16 mouse cellular contexts compared by ENCODE assay signal in genomic region chr5:53463098-53464018, GRCm38 (mm10). TPM values are rescaled to one million over a fixed set of nuclear protein-coding genes. Genes with fewer than 3 reads are reported as not detected.
DNase-seq lines count a peak whose midpoint lies in the region; ATAC-seq lines count a peak whose summit lies in the region.
"Had no signal": no experiment of that assay in that cellular context is flagged by ENCODE, and none has a peak within 500 bp of the region (broad histone marks: within the 10 kb centered on the region; RNA-seq: fewer than 3 reads in every experiment).

No protein-coding gene starts in this region.

- WGBS in lung, embryonic 15.5 days = 69% methylated on average over 11 of the region's 11 CpGs
- WGBS in stomach, embryonic 15.5 days = 63% methylated on average over 11 of the region's 11 CpGs
- 84% methylated on average over 11 of the region's 11 CpGs for WGBS in hindbrain, embryonic 14.5 days

- peak; percentile 28 for DNase-seq in kidney, postnatal 10 days
- DNase-seq in kidney, adult 18-20 months = no peak
- peak; percentile 83 for DNase-seq in gonadal fat pad, adult 2 months (ENCODE audit: low read depth)
- no peak for DNase-seq in hindbrain, embryonic 14.5 days (ENCODE audit: low spot score)
- DNase-seq in frontal cortex, postnatal 10 days (ENCODE audit: low spot score in 2 of 2) = no peak
- DNase-seq: adrenal gland, postnatal 14 days; cerebellum, adult 9-10 months; gastrocnemius, adult 2 months; kidney, adult 9 months; thymus, postnatal 36 days had no signal

- H3K9me3 ChIP-seq in lung, embryonic 15.5 days = no peaks in the 10 kb centered on the region
- no peaks in the 10 kb centered on the region for H3K9me3 ChIP-seq in stomach, embryonic 15.5 days
- no peaks in the 10 kb centered on the region for H3K9me3 ChIP-seq in hindbrain, embryonic 14.5 days (ENCODE audit: control insufficient read depth, low read length)
- H3K9me3 ChIP-seq: G1E; hindbrain, embryonic 12.5 days; neural tube, embryonic 13.5 days had no signal

- peak; percentile 59 for ATAC-seq in lung, embryonic 15.5 days (ENCODE audit: borderline replicate concordance, extremely low read depth, low FRiP score, low TSS enrichment)
- peak; percentile 82 for ATAC-seq in stomach, embryonic 15.5 days (ENCODE audit: insufficient read depth, low FRiP score, low read depth)
- ATAC-seq in hindbrain, embryonic 14.5 days (ENCODE audit: low FRiP score) = no peak
- ATAC-seq: forebrain, embryonic 14.5 days had no signal

- H3K4me2 ChIP-seq in lung, embryonic 15.5 days = no peak overlapping the region
- H3K4me2 ChIP-seq in stomach, embryonic 15.5 days = no peak overlapping the region
- H3K4me2 ChIP-seq in hindbrain, embryonic 14.5 days (replicated peaks) = no peak overlapping the region
- H3K4me2 ChIP-seq: hindbrain, embryonic 12.5 days; neural tube, embryonic 13.5 days had no signal

- peaks cover 14% of the 10 kb centered on the region for H3K4me1 ChIP-seq in lung, embryonic 15.5 days
- no peaks in the 10 kb centered on the region; the same call in 1 of the 2 replicates for H3K4me1 ChIP-seq in stomach, embryonic 15.5 days
- H3K4me1 ChIP-seq in hindbrain, embryonic 14.5 days (replicated peaks; ENCODE audit: control insufficient read depth, insufficient read depth, low read length) = no peaks in the 10 kb centered on the region
- H3K4me1 ChIP-seq: hindbrain, embryonic 12.5 days; neural tube, embryonic 13.5 days had no signal

- no peaks in the 10 kb centered on the region for H3K27me3 ChIP-seq in lung, embryonic 15.5 days
- H3K27me3 ChIP-seq in stomach, embryonic 15.5 days (replicated peaks) = no peaks in the 10 kb centered on the region
- no peaks in the 10 kb centered on the region for H3K27me3 ChIP-seq in hindbrain, embryonic 14.5 days (ENCODE audit: control insufficient read depth, insufficient read depth, low read length)
- H3K27me3 ChIP-seq: hindbrain, embryonic 12.5 days; neural tube, embryonic 13.5 days had no signal

- no peak overlapping the region for H3K9ac ChIP-seq in lung, embryonic 15.5 days
- H3K9ac ChIP-seq in stomach, embryonic 15.5 days = no peak overlapping the region
- no peak overlapping the region for H3K9ac ChIP-seq in hindbrain, embryonic 14.5 days
- H3K9ac ChIP-seq: hindbrain, embryonic 12.5 days; neural tube, embryonic 13.5 days had no signal

- no peaks in the 10 kb centered on the region for H3K36me3 ChIP-seq in lung, embryonic 15.5 days
- H3K36me3 ChIP-seq in stomach, embryonic 15.5 days = no peaks in the 10 kb centered on the region
- no peaks in the 10 kb centered on the region for H3K36me3 ChIP-seq in hindbrain, embryonic 14.5 days (replicated peaks; ENCODE audit: control insufficient read depth, insufficient read depth)
- H3K36me3 ChIP-seq: G1E; hindbrain, embryonic 12.5 days; neural tube, embryonic 13.5 days had no signal

- peak overlapping the region; percentile 84 for H3K27ac ChIP-seq in lung, embryonic 15.5 days
- 0 out of 2 replicates have a peak overlapping the region, but pooled peaks have one; percentile 11 for H3K27ac ChIP-seq in stomach, embryonic 15.5 days
- no peak overlapping the region for H3K27ac ChIP-seq in hindbrain, embryonic 14.5 days
- H3K27ac ChIP-seq: gastrocnemius, adult 2 months; hindbrain, embryonic 12.5 days; neural tube, embryonic 13.5 days had no signal

- H3K4me3 ChIP-seq in lung, embryonic 15.5 days = no peak overlapping the region
- H3K4me3 ChIP-seq in stomach, embryonic 15.5 days (replicated peaks) = no peak overlapping the region
- H3K4me3 ChIP-seq in hindbrain, embryonic 14.5 days (replicated peaks; ENCODE audit: low read length) = no peak overlapping the region
- H3K4me3 ChIP-seq: gastrocnemius, adult 2 months; hindbrain, embryonic 12.5 days; neural tube, embryonic 13.5 days had no signal

RNA-seq across cellular contexts. Expression of gene Rbpj, which starts 2.6 kb away (rescaled TPM):
- polyA plus RNA-seq in gonadal fat pad, adult 2 months (2012; rRNA removed) = 15.3 and 21.4 TPM in 2 replicates
- 38.2 and 40.2 TPM in 2 replicates for polyA plus RNA-seq in lung, embryonic 15.5 days (2015; fragmentation: Nextera tagmentation; extraction: Ambion mirVana)
- polyA plus RNA-seq in stomach, embryonic 15.5 days (2015; fragmentation: Nextera tagmentation; extraction: Ambion mirVana) = 26.9 and 28.8 TPM in 2 replicates
- 38.8 and 41.7 TPM in 2 replicates for polyA plus RNA-seq in hindbrain, embryonic 14.5 days (2014; fragmentation: Nextera tagmentation; extraction: Ambion mirVana)

Comparison
In these comparisons a context has a peak if more than half of its experiments do, and no peak if none do; other contexts are left out.
1. DNase-seq: peak in kidney, postnatal 10 days (single experiment) and gonadal fat pad, adult 2 months (single experiment); none in kidney, adult 18-20 months (single experiment), hindbrain, embryonic 14.5 days (single experiment) and frontal cortex, postnatal 10 days (0 of 2).